Mouse (Mus musculus) E14TG2a.4 (cell line): ENCODE measurements at regions not wholly inside any gene's neighbourhood (a gene's known extent, or its start where the extent isn't known, plus 50 kb on each side); places are given as distances from the start of the nearest gene placed in this dataset.

Experiments
- CTCF ChIP-seq: conservative IDR thresholded peaks from 2 replicates; pipeline ENCODE4 v1.5.1; 2014; ENCODE audit warnings: low read length
- NANOG ChIP-seq: IDR thresholded peaks from 2 replicates; pipeline ENCODE4 v1.6.1; 2014; ENCODE audit warnings: borderline replicate concordance, low read length, mixed read lengths

DNA sequence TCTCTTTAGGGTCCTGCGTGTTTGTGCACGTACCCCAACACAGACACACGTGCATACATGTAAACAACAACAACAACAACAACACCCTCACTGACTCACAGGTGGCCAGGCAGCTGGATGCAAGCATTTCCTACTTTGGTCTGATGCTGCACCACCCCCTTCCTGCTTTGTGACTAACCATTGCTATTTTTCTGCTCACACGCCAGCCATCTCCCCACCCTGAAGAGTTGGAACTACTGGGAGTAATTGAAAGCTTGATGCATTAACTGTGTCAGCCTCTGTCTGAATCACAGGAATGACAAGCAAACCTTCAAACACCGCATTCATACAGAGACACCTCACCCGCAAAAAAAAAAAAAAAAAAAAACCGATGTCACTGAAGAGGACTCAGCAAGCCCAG, 346.5 kb downstream of the Prdm2 start:
- no peak for TF ChIP-seq CTCF
- TF ChIP-seq NANOG = no peak
